Mouse (Mus musculus) skeletal muscle tissue, adult 2 months (tissue): Measurements from ENCODE around the gene Slc12a9.

ENCODE experiments used
- DNase-seq: peaks from one replicate; pipeline ENCODE4 v3.0.0-alpha.2; 2012; ENCODE audit warnings: low read depth, low spot score

Gene Slc12a9

GRCm38 (mm10) chr5:137333512-137334174 lies at the start of gene Slc12a9:
Slc12a9 (minus strand) TSS chr5:137333597.
- peak; percentile 81 for DNase-seq

GRCm38 (mm10) chr5:137381152-137381551 lies 47.8 kb upstream of the Slc12a9 start:
- DNase-seq: peak; percentile 21

- DNase-seq: no peak
These were observed 44.2 kb upstream of the Slc12a9 start for GRCm38 (mm10) chr5:137377603-137378002.

DNA sequence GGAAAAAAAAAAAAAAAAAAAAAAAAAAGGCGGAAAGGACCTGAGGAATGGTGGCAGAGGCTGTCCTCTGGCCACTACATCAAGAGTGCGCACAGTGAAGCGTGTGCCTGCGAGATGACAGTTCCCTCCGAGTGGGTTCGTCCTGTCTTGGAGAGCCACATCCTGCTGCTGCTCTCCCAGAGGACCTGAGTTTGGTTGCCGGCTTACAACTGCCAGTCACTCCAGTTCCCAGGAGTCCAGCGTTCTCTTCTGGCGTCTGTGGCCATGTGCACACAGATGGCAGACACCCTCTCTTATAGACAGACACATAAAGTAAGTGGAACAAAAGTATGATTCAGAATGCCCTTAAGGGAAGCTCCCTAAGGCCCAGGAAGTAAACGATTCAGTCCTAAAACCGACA lies 43.8 kb upstream of the Slc12a9 start:
- no peak for DNase-seq

GRCm38 (mm10) chr5:137376722-137377121 lies 43.3 kb upstream of the Slc12a9 start:
- DNase-seq: no peak

GRCm38 (mm10) chr5:137376198-137376597 lies 42.8 kb upstream of the Slc12a9 start:
- no peak for DNase-seq

DNA sequence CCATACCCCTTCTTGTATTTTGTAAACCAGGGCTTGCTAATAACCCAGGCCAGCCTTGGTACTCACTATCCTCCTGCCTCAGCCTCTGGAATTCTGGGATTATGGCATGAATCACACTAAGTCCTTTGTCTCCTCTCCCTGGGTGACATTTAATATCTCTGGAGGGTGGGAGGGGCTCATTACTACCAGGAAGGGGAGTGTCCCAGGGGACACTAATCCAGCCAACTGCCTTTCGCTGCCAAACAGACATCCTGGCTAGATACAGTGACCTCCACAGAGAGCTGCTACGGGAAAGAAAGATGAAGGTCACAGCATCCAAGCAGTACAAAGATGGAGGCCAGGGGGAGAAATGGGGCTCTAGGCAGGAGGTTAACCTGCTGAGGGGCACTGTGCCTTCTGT lies 42.2 kb upstream of the Slc12a9 start:
- DNase-seq: peak; percentile 42

DNA sequence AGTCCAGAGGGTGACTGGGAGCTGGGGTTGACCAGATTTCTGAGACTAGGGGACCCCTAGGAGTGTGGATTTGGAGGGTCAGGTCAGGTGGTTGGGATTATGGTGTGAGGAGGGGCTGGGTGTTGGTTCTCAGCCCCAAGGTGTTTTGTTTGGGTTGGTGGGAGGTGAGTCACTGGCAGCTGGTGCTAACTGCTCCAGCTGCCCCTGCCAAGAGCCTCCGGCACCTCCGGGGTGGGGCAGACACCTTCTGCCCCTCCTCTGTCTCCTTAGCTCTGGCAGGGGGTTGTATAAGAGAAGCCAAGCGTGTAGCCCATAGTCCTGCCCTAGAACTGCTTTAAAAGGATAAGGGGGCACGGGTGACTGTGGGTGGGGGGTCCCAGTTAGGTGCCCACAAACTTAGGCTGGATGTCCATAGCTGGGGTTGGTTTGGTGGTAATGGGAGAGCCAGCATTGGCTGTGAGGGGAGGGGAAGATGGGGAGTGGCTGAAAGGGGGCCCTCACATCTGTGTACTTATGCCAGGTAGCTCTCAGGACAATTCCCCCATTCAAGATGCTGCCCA lies 41.2 kb upstream of the Slc12a9 start:
- DNase-seq: no peak

- DNase-seq: no peak
These were observed 40.1 kb upstream of the Slc12a9 start for GRCm38 (mm10) chr5:137373371-137373950.

GRCm38 (mm10) chr5:137369665-137370064 lies 36.3 kb upstream of the Slc12a9 start:
- no peak for DNase-seq

GRCm38 (mm10) chr5:137358382-137358781 lies 25.0 kb upstream of the Slc12a9 start:
- no peak for DNase-seq

GRCm38 (mm10) chr5:137354091-137354490 lies 20.7 kb upstream of the Slc12a9 start:
- DNase-seq: no peak

- no peak for DNase-seq
These were observed 18.9 kb upstream of the Slc12a9 start for GRCm38 (mm10) chr5:137352011-137352975.

- no peak for DNase-seq
These were observed 18.0 kb upstream of the Slc12a9 start for GRCm38 (mm10) chr5:137351394-137351793.

DNA sequence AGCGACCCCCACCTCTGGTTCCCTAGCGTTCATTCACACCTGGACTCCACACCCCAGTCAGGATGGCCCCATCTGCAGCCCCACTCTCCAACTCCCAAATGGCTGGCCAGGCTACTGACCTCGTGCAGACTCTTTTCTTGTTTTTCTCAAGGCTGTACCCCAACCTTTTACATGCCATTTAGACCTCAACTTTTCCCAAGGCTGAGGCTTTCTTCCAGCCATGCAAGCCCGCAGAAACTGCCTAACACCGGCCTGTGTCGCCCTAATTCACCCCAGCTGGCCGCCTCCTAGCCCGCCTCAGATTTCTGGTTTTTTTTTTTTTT lies 17.6 kb upstream of the Slc12a9 start:
- DNase-seq: no peak

- no peak for DNase-seq
These were observed 17.0 kb upstream of the Slc12a9 start for GRCm38 (mm10) chr5:137350205-137351057.

DNA sequence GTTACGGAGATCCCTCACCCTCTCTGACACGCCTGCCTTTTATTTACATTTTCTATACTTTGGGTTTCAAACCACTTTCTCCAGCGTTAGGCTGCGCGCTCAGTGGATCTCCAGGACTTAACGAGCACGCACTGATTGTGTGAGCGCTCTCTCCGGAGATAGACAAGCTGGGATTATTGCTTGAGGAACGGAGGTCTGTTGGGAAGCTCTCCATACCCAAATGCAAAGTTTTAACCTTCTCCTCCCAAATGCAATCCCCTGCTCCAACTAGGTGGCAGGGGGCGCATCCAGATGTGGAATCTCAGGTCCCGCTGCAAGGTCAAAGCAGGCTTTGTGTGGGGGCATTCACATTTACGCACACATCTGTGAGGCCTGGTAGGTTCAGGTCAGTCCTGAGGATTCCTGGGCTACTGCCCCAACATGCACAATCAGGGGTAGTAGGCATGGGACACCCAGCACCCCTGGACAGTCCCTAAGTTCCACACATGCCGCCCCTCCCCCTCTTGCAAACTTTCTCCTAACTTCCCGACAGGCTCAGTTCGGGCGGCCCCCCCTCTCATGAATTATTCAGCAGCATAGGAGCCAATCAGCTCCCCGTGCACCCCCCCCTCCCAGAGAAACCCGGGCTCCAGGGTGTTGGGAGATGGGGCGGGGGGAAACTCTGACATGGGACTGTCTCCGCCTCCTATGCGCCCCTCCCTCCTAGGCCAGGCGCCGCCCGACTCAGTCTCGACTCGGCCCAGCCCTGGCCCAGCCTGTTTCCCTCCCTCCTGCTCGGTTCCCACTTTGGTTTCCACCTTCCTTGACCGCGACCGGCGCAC lies 16.2 kb upstream of the Slc12a9 start, which contains the start of gene Ephb4:
TSS of gene Ephb4 (plus strand) at position 726 of the 821 bp plus-strand sequence.
- DNase-seq: peak; percentile 86

DNA sequence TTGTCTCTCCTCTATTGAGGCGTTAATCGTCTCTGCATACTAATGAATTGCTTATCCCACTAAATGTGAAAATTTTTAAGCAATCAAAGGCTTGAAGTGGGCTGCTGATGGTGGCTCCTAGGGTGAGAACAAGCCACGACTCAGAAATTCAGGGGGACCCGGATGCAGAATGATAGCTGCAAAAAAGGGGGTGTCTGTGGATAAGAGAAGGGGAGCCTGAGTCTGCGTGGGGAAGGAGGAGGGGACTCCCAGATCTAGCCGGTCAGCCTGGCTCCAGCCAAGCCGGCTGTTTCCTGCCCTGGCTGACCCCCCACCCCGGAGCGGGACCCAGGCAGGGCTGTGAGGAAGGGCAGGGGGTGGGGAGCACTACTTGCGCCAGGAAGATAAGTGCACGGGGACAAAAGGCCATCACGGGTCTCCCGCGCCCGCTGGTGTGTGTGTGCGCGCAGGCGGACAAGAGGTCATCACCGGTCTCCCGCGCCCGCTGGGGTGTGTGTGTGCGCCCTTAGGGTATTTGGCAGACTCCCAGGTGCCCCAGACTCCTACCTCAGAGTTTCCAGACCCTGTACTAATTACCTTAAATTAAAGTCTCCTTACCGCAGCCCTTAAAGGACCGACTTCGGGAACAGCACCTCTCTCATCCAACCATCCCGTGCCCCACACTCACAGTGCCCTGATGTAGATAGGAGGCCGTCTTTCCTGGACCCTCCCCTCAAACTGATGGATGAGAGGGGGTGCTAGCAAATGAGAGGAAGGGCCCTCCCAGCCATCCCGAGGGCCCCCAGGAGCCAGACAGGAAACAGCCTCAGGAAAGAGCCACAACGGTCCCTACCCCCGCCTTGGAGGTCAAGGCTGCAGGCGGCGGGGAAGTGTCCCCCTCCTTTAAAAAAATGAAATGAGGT lies 15.3 kb upstream of the Slc12a9 start:
- DNase-seq: no peak

DNA sequence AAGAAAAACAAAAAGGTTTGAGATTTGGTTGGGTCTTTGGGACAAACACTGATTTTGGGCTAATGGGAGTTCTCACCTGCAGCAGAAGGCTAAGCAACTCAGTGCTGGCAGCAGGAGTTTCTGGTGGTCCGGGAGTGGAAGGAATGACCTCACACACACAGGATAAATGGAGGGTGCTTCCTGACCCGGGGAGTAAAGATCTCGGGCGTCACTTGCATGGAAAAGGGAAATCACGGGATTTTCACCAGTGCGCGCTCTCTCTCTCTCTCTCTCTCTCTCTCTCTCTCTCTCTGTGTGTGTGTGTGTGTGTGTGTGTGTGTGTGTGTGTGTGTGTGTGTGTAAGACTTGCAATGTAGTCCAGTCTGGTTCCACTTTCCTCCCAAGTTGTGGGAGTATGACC lies 14.5 kb upstream of the Slc12a9 start:
- no peak for DNase-seq
